Mouse (Mus musculus) embryonic facial prominence, embryonic 11.5 days (tissue): ENCODE measurements around the gene Rbm47. TPM values are rescaled to one million over a fixed set of nuclear protein-coding genes. Genes with fewer than 3 reads are reported as not detected.

Source experiments
- ATAC-seq: fragments of 200-750 bp; cut with Nextera tagmentation; replicated peaks from 2 replicates; pipeline ENCODE4 v1.8.0; 2017; ENCODE audit warnings: low read depth; ENCODE audit not compliant: insufficient number of reproducible peaks, low FRiP score, low TSS enrichment
- DNase-seq: peaks from one replicate; pipeline ENCODE4 v3.0.0-alpha.2; 2015; ENCODE audit warnings: low spot score
- H3K27ac ChIP-seq: fragments of 300-500 bp; sonication (generic); replicated peaks from 2 replicates; pipeline ENCODE4 v1.5.1; 2014; ENCODE audit warnings: mild to moderate bottlenecking, low read depth, low read length, control low read depth
- H3K27me3 ChIP-seq: fragments of 300-500 bp; sonication (generic); 2 replicates; pipeline ENCODE4 v1.6.1; 2014; ENCODE audit warnings: mild to moderate bottlenecking, low read length, moderate library complexity, mixed read lengths; ENCODE audit not compliant: control insufficient read depth, insufficient read depth
- H3K36me3 ChIP-seq: fragments of 300-500 bp; sonication (generic); replicated peaks from 2 replicates; pipeline ENCODE4 v1.6.1; 2014; ENCODE audit warnings: low read depth, mild to moderate bottlenecking, low read length, moderate library complexity, mixed read lengths; ENCODE audit not compliant: control insufficient read depth, insufficient read depth
- H3K4me1 ChIP-seq: fragments of 300-500 bp; sonication (generic); 2 replicates; pipeline ENCODE4 v1.6.1; 2014; ENCODE audit warnings: low read length, mixed read lengths; ENCODE audit not compliant: control insufficient read depth, insufficient read depth
- H3K4me2 ChIP-seq: fragments of 300-500 bp; sonication (generic); 2 replicates; pipeline ENCODE4 v1.6.1; 2014; ENCODE audit warnings: low read depth, mild to moderate bottlenecking, control low read depth, low read length, moderate library complexity
- H3K4me3 ChIP-seq: fragments of 300-500 bp; sonication (generic); 2 replicates; pipeline ENCODE4 v1.5.1; 2014; ENCODE audit warnings: low read depth, low read length, control low read depth
- H3K9ac ChIP-seq: fragments of 300-500 bp; sonication (generic); replicated peaks from 2 replicates; pipeline ENCODE4 v1.6.1; 2014; ENCODE audit warnings: mild to moderate bottlenecking, control low read depth, low read length
- H3K9me3 ChIP-seq: fragments of 300-500 bp; sonication (generic); replicated peaks from 2 replicates; pipeline ENCODE4 v1.6.1; 2016; ENCODE audit warnings: mild to moderate bottlenecking, low read length, inconsistent platforms, mixed read lengths; ENCODE audit not compliant: control insufficient read depth
- WGBS: fragments of 180-500 bp; shearing (Covaris S2); extraction: QIAGEN DNeasy Blood & Tissue Kit; methylation state at CpG from one replicate; pipeline ENCODE4 v1.1.7; 2014; 5-methylcytosine and 5-hydroxymethylcytosine counted together
- polyA plus RNA-seq: library from polyadenylated mRNA; unstranded; fragments of >200 nt; fragmentation: Nextera tagmentation; extraction: Ambion mirVana; gene quantifications from 2 replicates; pipeline ENCODE4 v1.2.1, GENCODE M21; 2014

The Rbm47 gene
- polyA plus RNA-seq, 1 experiment from 2014 or later = 2.9 TPM

GRCm38 (mm10) chr5:66034375-66035195 is 138.3 kb downstream of the Rbm47 start:
- Histone ChIP-seq H3K4me1 (no peaks in the 10 kb centered on the region), H3K9me3 (no peaks in the 10 kb centered on the region), H3K4me2 (no peak overlapping the region), H3K4me3 (no peak overlapping the region), H3K9ac (no peak overlapping the region), H3K27ac (no peak overlapping the region), H3K36me3 (no peaks in the 10 kb centered on the region), H3K27me3 (no peaks in the 10 kb centered on the region)
- WGBS = 59% methylated on average over 14 of the region's 14 CpGs
- DNase-seq (peak; percentile 22), ATAC-seq (no peak)

- H3K9ac ChIP-seq = no peak overlapping the region
- H3K4me1 ChIP-seq = no peaks in the 10 kb centered on the region
- ATAC-seq (no peak), DNase-seq (no peak)
- no peaks in the 10 kb centered on the region for H3K36me3 ChIP-seq
- WGBS = 97% methylated on average over 1 of the region's 1 CpGs
- no peaks in the 10 kb centered on the region for H3K9me3 ChIP-seq
- H3K27ac ChIP-seq = no peak overlapping the region
- no peak overlapping the region for H3K4me2 ChIP-seq
- H3K4me3 ChIP-seq = no peak overlapping the region
- H3K27me3 ChIP-seq = no peaks in the 10 kb centered on the region
Observed at GRCm38 (mm10) chr5:66032826-66033225, 140.1 kb downstream of the Rbm47 start.

GRCm38 (mm10) chr5:66031699-66032098 is 141.2 kb downstream of the Rbm47 start:
- Histone ChIP-seq H3K36me3 (no peaks in the 10 kb centered on the region; the same call in 1 of the 2 replicates), H3K4me1 (no peaks in the 10 kb centered on the region), H3K4me3 (no peak overlapping the region), H3K27ac (no peak overlapping the region), H3K9ac (no peak overlapping the region), H3K4me2 (no peak overlapping the region), H3K9me3 (no peaks in the 10 kb centered on the region), H3K27me3 (no peaks in the 10 kb centered on the region)
- WGBS = 86% methylated on average over 5 of the region's 5 CpGs
- no peak for DNase-seq
- ATAC-seq = no peak

DNA sequence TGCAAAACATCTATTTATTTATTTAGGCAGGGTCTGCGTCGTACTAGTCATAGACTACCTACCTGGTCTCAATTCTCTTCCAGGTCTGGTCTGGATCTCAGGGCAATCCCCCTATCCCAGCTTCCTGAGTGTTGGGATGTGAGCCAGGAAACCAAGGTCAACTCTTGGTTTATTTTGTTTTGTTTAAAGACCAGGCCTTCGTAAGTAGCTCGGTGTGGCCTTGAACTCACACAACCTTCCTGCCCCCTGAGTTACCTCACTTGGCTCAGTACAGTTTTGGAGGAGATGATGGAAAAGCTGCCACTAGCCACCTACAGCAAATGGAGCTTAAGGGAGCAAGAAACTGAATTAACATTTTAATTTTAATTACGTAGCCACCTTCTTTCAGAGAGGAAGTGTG is 144.7 kb downstream of the Rbm47 start:
- H3K4me2 ChIP-seq = no peak overlapping the region
- H3K4me3 ChIP-seq = no peak overlapping the region
- DNase-seq (no peak), ATAC-seq (no peak)
- no peak overlapping the region for H3K9ac ChIP-seq
- H3K36me3 ChIP-seq = no peaks in the 10 kb centered on the region; the same call in 1 of the 2 replicates
- WGBS = 80% methylated on average over 5 of the region's 5 CpGs
- H3K4me1 ChIP-seq = no peaks in the 10 kb centered on the region
- no peaks in the 10 kb centered on the region for H3K27me3 ChIP-seq
- no peak overlapping the region for H3K27ac ChIP-seq
- H3K9me3 ChIP-seq = no peaks in the 10 kb centered on the region

- Histone ChIP-seq H3K9me3 (no peaks in the 10 kb centered on the region), H3K9ac (no peak overlapping the region), H3K4me3 (no peak overlapping the region), H3K4me1 (no peaks in the 10 kb centered on the region), H3K27ac (no peak overlapping the region), H3K27me3 (no peaks in the 10 kb centered on the region), H3K36me3 (no peaks in the 10 kb centered on the region; the same call in 1 of the 2 replicates), H3K4me2 (no peak overlapping the region)
- no peak for DNase-seq
- ATAC-seq = no peak
- WGBS = 94% methylated on average over 8 of the region's 8 CpGs
Observed at GRCm38 (mm10) chr5:66027206-66027605, 145.7 kb downstream of the Rbm47 start.

- no peak for DNase-seq
- 97% methylated on average over 31 of the region's 31 CpGs for WGBS
- no peak for ATAC-seq
Observed at GRCm38 (mm10) chr5:66026796-66027195, 146.1 kb downstream of the Rbm47 start.

DNA sequence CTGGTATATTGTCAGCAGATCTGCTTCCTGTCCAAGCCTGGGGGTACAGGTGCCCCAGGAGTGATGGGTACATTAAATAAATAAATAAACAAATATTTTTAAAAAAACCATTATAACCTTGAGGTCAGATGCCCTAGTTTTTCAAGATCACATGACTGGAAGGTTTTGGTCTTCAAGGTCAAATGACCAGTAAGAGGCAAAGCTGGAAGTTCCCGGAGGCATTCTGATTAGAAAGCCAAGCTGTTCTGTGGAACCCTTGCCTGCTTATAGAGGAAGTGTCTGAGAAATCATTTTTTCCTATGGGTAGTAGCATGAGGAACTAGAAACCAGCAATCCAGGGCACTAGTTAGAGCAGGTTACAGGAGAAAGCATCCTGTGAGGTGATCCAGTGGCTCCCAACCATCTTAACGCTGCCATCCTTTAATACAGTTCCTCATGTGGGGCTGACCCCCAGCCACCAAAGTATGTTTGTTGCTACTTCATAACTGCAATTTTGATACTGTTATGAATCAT is 157.4 kb downstream of the Rbm47 start:
- WGBS = 91% methylated on average over 2 of the region's 2 CpGs
- H3K9ac ChIP-seq = no peak overlapping the region

More at GRCm38 (mm10) chr5:66026796-66027195, 146.1 kb downstream of the Rbm47 start:
- Histone ChIP-seq H3K36me3 (no peaks in the 10 kb centered on the region; the same call in 1 of the 2 replicates), H3K9ac (no peak overlapping the region), H3K4me2 (no peak overlapping the region), H3K27me3 (no peaks in the 10 kb centered on the region), H3K4me1 (no peaks in the 10 kb centered on the region), H3K27ac (no peak overlapping the region), H3K9me3 (no peaks in the 10 kb centered on the region), H3K4me3 (no peak overlapping the region)

GRCm38 (mm10) chr5:66014437-66014836 is 158.5 kb downstream of the Rbm47 start:
- DNase-seq (no peak), ATAC-seq (no peak)
- no peaks in the 10 kb centered on the region for H3K36me3 ChIP-seq
- no peaks in the 10 kb centered on the region for H3K4me1 ChIP-seq
- no peak overlapping the region for H3K4me3 ChIP-seq
- H3K27me3 ChIP-seq = no peaks in the 10 kb centered on the region
- H3K27ac ChIP-seq = no peak overlapping the region
- 82% methylated on average over 2 of the region's 2 CpGs for WGBS
- no peaks in the 10 kb centered on the region for H3K9me3 ChIP-seq
- no peak overlapping the region for H3K9ac ChIP-seq
- no peak overlapping the region for H3K4me2 ChIP-seq

More for the DNA sequence above, 157.4 kb downstream of the Rbm47 start:
- Histone ChIP-seq H3K4me2 (no peak overlapping the region), H3K9me3 (no peaks in the 10 kb centered on the region), H3K36me3 (no peaks in the 10 kb centered on the region), H3K27me3 (no peaks in the 10 kb centered on the region), H3K4me3 (no peak overlapping the region), H3K4me1 (no peaks in the 10 kb centered on the region), H3K27ac (no peak overlapping the region)
- DNase-seq (no peak), ATAC-seq (no peak)
